Mouse (Mus musculus) C3H10T1/2 (cell line): ENCODE results near the gene Cep152. TPM values are rescaled to one million over a fixed set of nuclear protein-coding genes. Genes with fewer than 3 reads are reported as not detected.

Source experiments
- polyA plus RNA-seq, 2 experiments: library from polyadenylated mRNA; unstranded; fragments of >200 nt; fragmentation: generic; extraction: Trizol; gene quantifications; one replicate each; pipeline ENCODE4 v1.2.1; 2012; ENCODE audit warnings: missing spikeins in 2 of 2

Gene Cep152
- 1 to 10 TPM in 1 of 2 experiments, under 1 TPM in 1; 0.08 to 1.2 TPM for polyA plus RNA-seq

GRCm38 (mm10) chr2:125624837-125625351 lies at the start of gene Cep152:
Cep152 (minus strand) TSS chr2:125625113.

GRCm38 (mm10) chr2:125672957-125673631 lies 48.2 kb upstream of the Cep152 start, which contains the start of gene Eid1:
Eid1 (plus strand) TSS chr2:125673095.

Other genes starting within 250 kb of the Cep152 start
- under 1 TPM; 0.05 to 0.09 TPM for gene Gm9913, start 120.0 kb downstream of the Cep152 start, polyA plus RNA-seq
- gene Fbn1, start 117.1 kb downstream of the Cep152 start, polyA plus RNA-seq = 10 to 100 TPM in 1 of 2 experiments, 1 to 10 TPM in 1; 2.3 to 45.3 TPM
- gene Eid1, start 48.0 kb upstream of the Cep152 start, polyA plus RNA-seq = 10 to 100 TPM in 1 of 2 experiments, 1 to 10 TPM in 1; 7.2 to 82.3 TPM
- under 1 TPM; 0.06 to 0.71 TPM for gene Shc4, start 99.0 kb upstream of the Cep152 start, polyA plus RNA-seq
- 1 to 10 TPM in 1 of 2 experiments, under 1 TPM in 1; 0.22 to 3.9 TPM for gene Secisbp2l, start 157.8 kb upstream of the Cep152 start, polyA plus RNA-seq
- 10 to 100 TPM in 1 of 2 experiments, 1 to 10 TPM in 1; 6.7 to 66.4 TPM for gene Galk2, start 234.0 kb upstream of the Cep152 start, polyA plus RNA-seq
- gene Cops2, start 234.0 kb upstream of the Cep152 start, polyA plus RNA-seq = 10 to 100 TPM in 1 of 2 experiments, 1 to 10 TPM in 1; 1.3 to 23.7 TPM